Mouse (Mus musculus): ENCODE measurements around the gene Tmem52.
"Not testable (repeated sequence)": the region's sequence is repeated elsewhere in the genome, so short reads cannot be mapped to it uniquely, and the experiment has no call there.

DNA sequence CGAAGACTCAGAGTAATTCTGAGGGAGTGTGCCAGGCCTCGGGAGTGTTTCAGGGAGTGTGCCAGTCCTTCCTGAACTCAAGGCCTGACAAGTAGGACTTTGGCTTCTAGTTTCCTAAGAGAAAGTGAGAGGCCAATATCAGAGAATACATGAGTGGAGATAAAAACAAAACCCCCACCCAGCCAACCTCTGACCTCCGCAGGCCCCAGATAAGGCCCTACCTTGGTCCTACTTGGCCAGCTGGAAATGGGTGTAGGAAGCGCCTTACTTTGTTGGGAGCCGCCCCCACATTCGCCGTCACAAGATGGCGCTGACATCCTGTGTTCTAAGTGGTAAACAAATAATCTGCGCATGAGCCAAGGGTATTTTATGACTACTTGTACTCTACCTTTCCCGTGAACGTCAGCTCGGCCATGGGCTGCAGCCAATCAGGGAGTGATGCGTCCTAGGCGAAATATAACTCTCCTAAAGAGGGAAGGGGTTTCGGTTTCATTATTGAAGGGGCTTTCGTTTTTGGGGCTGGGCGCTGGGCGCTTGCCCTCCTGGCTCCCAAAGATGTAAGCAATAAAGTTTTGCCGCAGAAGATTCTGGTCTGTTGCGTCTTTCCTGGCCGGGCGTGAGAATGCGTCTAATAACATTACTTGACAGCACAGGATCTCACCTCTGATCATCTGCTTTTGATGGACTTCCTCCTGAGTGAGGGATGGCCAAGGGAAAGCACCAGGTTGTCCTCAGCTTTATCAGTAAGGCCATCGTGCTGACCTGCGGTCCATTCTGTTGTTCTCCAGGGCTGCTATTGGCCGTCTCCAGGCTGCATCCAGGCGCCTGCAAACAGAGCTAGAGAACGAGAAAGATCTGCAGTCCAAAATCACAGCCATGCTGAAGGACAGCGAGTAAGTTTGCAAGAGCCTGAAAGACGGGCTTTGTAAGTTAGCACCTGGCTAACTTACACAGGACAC lies 47.2 kb upstream of the Tmem52 start:
- TF ChIP-seq CHD2 (IDR thresholded peaks at IDR 0.05; ENCODE audit: low read depth, low read length); ZNF384 (IDR thresholded peaks at IDR 0.05; ENCODE audit: low read depth, low read length); ZC3H11A (IDR thresholded peaks at IDR 0.05; ENCODE audit: borderline replicate concordance, low read depth, low read length); HCFC1 (IDR thresholded peaks at IDR 0.05; ENCODE audit: borderline replicate concordance, insufficient read depth, low read length); MAFK (IDR thresholded peaks at IDR 0.05; ENCODE audit: insufficient read depth, low read depth, low read length): not testable (repeated sequence)
